Mouse (Mus musculus): ENCODE data around the gene Cklf. TPM values are rescaled to one million over a fixed set of nuclear protein-coding genes. Genes with fewer than 3 reads are reported as not detected.

Cklf gene
- polyA plus RNA-seq, 1 experiment from 2014 or later = 37.7 TPM

Other genes starting within 250 kb of the Cklf start
- gene Cdh5, start 149.2 kb upstream of the Cklf start, polyA plus RNA-seq (2016; fragmentation: Nextera tagmentation; extraction: Ambion mirVana) = 14.0 and 16.5 TPM in 2 replicates
- 0.80 and 1.6 TPM in 2 replicates for gene Bean1, start 80.4 kb upstream of the Cklf start, polyA plus RNA-seq (2016; fragmentation: Nextera tagmentation; extraction: Ambion mirVana)
- 38.2 and 42.5 TPM in 2 replicates for gene Tk2, start 2.3 kb upstream of the Cklf start, polyA plus RNA-seq (2016; fragmentation: Nextera tagmentation; extraction: Ambion mirVana)
- not detected in 2 replicates for gene Cmtm2a, start 42.3 kb downstream of the Cklf start, polyA plus RNA-seq (2016; fragmentation: Nextera tagmentation; extraction: Ambion mirVana)
- not detected in 2 replicates for gene Gm45711, start 59.2 kb downstream of the Cklf start, polyA plus RNA-seq (2016; fragmentation: Nextera tagmentation; extraction: Ambion mirVana)
- not detected in 2 replicates for gene Cmtm1, start 59.3 kb downstream of the Cklf start, polyA plus RNA-seq (2016; fragmentation: Nextera tagmentation; extraction: Ambion mirVana)
- gene Gm11020, start 70.7 kb downstream of the Cklf start, polyA plus RNA-seq (2016; fragmentation: Nextera tagmentation; extraction: Ambion mirVana) = not detected in 2 replicates
- not detected in 2 replicates for gene Cmtm2b, start 71.4 kb downstream of the Cklf start, polyA plus RNA-seq (2016; fragmentation: Nextera tagmentation; extraction: Ambion mirVana)
- gene Cmtm3, start 88.5 kb downstream of the Cklf start, polyA plus RNA-seq (2016; fragmentation: Nextera tagmentation; extraction: Ambion mirVana) = 54.8 and 69.4 TPM in 2 replicates
- gene Cmtm4, start 144.9 kb downstream of the Cklf start, polyA plus RNA-seq (2016; fragmentation: Nextera tagmentation; extraction: Ambion mirVana) = 2.0 and 2.5 TPM in 2 replicates
- 132 TPM in 2 replicates for gene Dync1li2, start 192.2 kb downstream of the Cklf start, polyA plus RNA-seq (2016; fragmentation: Nextera tagmentation; extraction: Ambion mirVana)

Measured in midbrain, embryonic 12.5 days (tissue).